Mouse (Mus musculus) neural tube, embryonic 15.5 days (tissue): ENCODE measurements around the gene Ppl. TPM values are rescaled to one million over a fixed set of nuclear protein-coding genes. Genes with fewer than 3 reads are reported as not detected.
A peak's percentile ranks its signal among the peaks of the same experiment; 100 is the strongest.

Experiments
- ATAC-seq: fragments of 200-750 bp; cut with Nextera tagmentation; 2 replicates; pipeline ENCODE4 v1.8.0; 2017; ENCODE audit warnings: mild to moderate bottlenecking, moderate TSS enrichment, moderate library complexity; ENCODE audit not compliant: low FRiP score
- H3K27ac ChIP-seq: fragments of 300-500 bp; sonication (generic); replicated peaks from 2 replicates; pipeline ENCODE4 v1.5.1; 2015; ENCODE audit warnings: mild to moderate bottlenecking, inconsistent platforms
- H3K27me3 ChIP-seq: fragments of 300-500 bp; sonication (generic); replicated peaks from 2 replicates; pipeline ENCODE4 v1.6.1; 2015; ENCODE audit warnings: inconsistent platforms
- H3K36me3 ChIP-seq: fragments of 300-500 bp; sonication (generic); 2 replicates; pipeline ENCODE4 v1.6.1; 2015; ENCODE audit warnings: inconsistent platforms
- H3K4me1 ChIP-seq: fragments of 300-500 bp; sonication (generic); 2 replicates; pipeline ENCODE4 v1.6.1; 2015; ENCODE audit warnings: inconsistent platforms
- H3K4me2 ChIP-seq: fragments of 300-500 bp; sonication (generic); 2 replicates; pipeline ENCODE4 v1.6.1; 2015; ENCODE audit warnings: inconsistent platforms, mild to moderate bottlenecking, moderate library complexity
- H3K4me3 ChIP-seq: fragments of 300-500 bp; sonication (generic); replicated peaks from 2 replicates; pipeline ENCODE4 v1.5.1; 2015; ENCODE audit warnings: mild to moderate bottlenecking, inconsistent platforms
- H3K9ac ChIP-seq: fragments of 300-500 bp; sonication (generic); replicated peaks from 2 replicates; pipeline ENCODE4 v1.6.1; 2015; ENCODE audit warnings: mild to moderate bottlenecking, inconsistent platforms
- H3K9me3 ChIP-seq: fragments of 300-500 bp; sonication (generic); replicated peaks from 2 replicates; pipeline ENCODE4 v1.6.1; 2016; ENCODE audit warnings: inconsistent platforms
- WGBS: fragments of 180-500 bp; shearing (Covaris S2); methylation state at CpG from one replicate; pipeline ENCODE4 v1.1.7; 2015; ENCODE audit warnings: mixed read lengths; 5-methylcytosine and 5-hydroxymethylcytosine counted together
- polyA plus RNA-seq: library from polyadenylated mRNA; unstranded; fragments of >200 nt; fragmentation: Nextera tagmentation; extraction: Ambion mirVana; gene quantifications from 2 replicates; pipeline ENCODE4 v1.2.1, GENCODE M21; 2015

Ppl gene
- polyA plus RNA-seq, 1 experiment from 2014 or later, result 0.35 TPM

DNA sequence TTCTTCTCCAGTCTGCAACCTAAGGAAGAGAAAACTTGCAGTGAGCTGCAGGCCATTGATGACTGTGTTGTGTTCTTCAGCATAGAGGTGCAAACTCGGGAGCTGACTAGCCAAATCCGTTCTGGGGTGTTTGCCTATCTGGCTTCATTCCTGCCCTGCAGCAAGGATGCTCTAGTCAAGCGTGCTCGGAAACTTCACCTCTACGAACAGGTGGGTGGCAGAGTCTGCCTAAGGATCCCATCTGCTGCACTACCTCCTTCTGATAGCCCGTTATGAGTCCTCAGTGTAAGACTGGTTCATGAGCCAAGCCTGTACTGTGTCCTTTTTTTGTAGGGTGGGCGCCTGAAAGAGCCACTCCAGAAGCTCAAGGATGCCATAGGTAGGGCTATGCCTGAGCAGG, 60.2 kb downstream of the Ppl start:
- H3K4me1 ChIP-seq, result no peaks in the 10 kb centered on the region
- no peak overlapping the region for H3K27ac ChIP-seq
- H3K27me3 ChIP-seq, result no peaks in the 10 kb centered on the region
- H3K4me3 ChIP-seq, result no peak overlapping the region
- H3K4me2 ChIP-seq, result no peak overlapping the region
- 93% methylated on average over 7 of the region's 7 CpGs for WGBS
- ATAC-seq, result no peak
- peaks cover 81% of the 10 kb centered on the region for H3K36me3 ChIP-seq
- H3K9me3 ChIP-seq, result no peaks in the 10 kb centered on the region
- H3K9ac ChIP-seq, result no peak overlapping the region

DNA sequence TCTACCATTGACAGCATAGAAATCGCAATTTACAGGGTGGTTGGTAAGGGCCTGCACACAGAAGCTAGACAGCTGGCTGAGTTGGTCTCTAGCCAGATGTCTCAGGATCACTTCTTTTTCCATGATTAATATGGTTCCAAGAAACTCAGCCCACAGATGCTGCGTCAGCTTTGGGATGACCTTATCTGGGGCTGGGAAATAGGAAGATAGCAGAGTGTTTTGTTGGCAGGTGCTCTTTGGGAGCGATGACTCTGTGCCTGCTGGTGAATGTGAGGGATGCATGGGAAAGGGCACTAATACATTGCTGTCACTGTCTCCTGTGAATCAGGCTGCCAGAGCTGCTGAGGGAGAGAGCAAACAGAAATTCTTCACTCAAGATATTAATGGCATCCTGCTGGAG, 61.9 kb downstream of the Ppl start:
- Histone ChIP-seq H3K4me2 (no peak overlapping the region), H3K27me3 (no peaks in the 10 kb centered on the region), H3K27ac (no peak overlapping the region), H3K4me3 (no peak overlapping the region), H3K9ac (no peak overlapping the region), H3K4me1 (no peaks in the 10 kb centered on the region), H3K36me3 (peaks cover 71% of the 10 kb centered on the region), H3K9me3 (no peaks in the 10 kb centered on the region)
- ATAC-seq, result no peak
- 89% methylated on average over 3 of the region's 3 CpGs for WGBS

DNA sequence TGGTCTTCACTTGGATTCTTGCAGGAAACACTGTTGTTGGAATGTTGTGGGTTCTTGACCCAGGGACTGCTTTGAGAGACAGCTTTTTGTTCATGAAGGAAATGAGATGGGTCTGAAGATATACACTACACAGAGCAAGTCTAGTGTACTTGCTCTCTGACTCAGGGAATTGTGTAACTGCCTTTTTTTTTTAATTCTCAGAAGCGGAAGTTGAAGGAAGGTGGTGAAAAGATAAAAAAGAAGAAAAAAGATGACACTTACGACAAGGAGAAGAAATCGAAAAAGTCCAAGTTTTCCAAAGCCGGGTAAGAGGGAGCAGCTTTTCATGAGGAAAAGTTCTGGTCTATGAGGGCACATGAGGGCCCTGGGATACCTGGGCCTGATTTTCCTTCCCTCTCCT, 68.7 kb downstream of the Ppl start:
- no peaks in the 10 kb centered on the region for H3K9me3 ChIP-seq
- WGBS, result 96% methylated on average over 4 of the region's 4 CpGs
- H3K4me3 ChIP-seq, result no peak overlapping the region
- H3K36me3 ChIP-seq, result peaks cover 58% of the 10 kb centered on the region
- H3K9ac ChIP-seq, result no peak overlapping the region
- ATAC-seq, result no peak
- H3K4me2 ChIP-seq, result no peak overlapping the region
- no peak overlapping the region for H3K27ac ChIP-seq
- H3K4me1 ChIP-seq, result no peaks in the 10 kb centered on the region
- H3K27me3 ChIP-seq, result no peaks in the 10 kb centered on the region

DNA sequence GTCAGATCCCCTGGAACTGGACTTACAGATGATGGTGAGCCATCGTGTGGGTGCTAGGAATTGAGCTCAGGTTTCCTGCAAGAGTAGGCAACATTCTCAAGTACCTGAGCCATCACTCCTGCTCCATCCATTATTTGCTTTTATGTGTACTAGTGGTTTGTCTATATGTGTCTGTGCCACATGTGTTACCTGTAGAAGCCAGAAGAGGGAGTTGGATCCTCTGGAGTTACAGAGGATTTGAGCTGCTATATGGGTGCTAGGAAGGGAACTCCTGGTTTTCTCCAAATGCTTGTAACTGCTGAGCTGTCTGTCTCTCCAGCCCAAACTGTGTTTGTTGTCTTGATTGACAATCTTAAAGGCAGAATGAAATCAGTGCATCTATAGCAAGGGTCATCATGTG, 74.1 kb downstream of the Ppl start:
- H3K27ac ChIP-seq, result no peak overlapping the region
- no peaks in the 10 kb centered on the region for H3K9me3 ChIP-seq
- H3K4me1 ChIP-seq, result 0 out of 2 replicates have a peak, but pooled peaks cover 4% of the 10 kb centered on the region
- no peak overlapping the region for H3K4me2 ChIP-seq
- H3K27me3 ChIP-seq, result no peaks in the 10 kb centered on the region
- H3K36me3 ChIP-seq, result peaks cover 47% of the 10 kb centered on the region
- ATAC-seq, result no peak
- WGBS, result 95% methylated on average over 1 of the region's 1 CpGs
- H3K9ac ChIP-seq, result no peak overlapping the region
- no peak overlapping the region for H3K4me3 ChIP-seq

DNA sequence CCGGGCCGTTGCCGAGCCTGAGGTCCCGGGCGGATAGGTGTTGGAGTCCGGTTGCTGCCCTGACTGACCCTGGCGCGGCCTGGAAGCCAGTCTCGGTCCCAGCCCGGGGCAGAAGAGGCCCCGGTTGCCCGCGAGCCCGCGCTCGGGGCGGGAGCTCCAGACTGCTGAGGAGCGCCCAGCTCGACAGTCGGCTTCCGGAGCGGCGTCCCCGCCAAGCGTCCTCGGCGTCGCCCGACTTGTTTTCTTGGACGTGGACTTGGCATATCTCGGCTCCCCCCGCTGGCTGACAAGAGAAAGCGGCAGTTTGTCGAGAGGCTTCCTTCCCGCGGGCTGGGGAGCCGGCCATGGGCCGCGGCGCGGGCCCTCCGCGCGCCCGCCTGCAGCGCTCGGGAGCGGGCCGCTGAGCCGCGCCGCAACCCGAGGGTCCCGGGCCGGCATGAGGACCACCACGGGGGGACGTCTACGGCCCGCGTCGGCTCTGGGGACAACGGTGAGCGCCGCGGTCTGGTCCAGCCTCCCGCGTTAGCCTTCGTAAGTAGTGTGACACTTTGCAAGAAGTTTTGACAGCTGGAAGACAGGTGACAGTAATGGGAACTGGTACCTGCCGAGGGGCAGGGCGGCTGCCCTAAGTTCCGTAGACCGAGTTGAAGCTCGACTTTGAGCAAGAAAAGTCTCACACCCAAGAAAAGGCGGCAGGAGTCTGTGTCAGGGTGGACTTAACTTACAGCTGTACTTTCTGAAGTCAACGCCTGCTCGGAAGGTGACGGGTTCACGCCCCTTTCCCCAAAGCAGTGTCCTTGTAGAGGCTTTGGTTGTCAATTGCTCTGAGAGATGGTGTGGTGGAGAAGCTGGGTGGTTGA, 81.7 kb downstream of the Ppl start:
- peak overlapping the region; percentile 94 for H3K4me2 ChIP-seq
- H3K27ac ChIP-seq, result peak overlapping the region; percentile 97
- no peaks in the 10 kb centered on the region for H3K27me3 ChIP-seq
- H3K4me3 ChIP-seq, result peak overlapping the region; percentile 98
- peaks cover 28% of the 10 kb centered on the region for H3K36me3 ChIP-seq
- peaks cover 42% of the 10 kb centered on the region for H3K4me1 ChIP-seq
- H3K9ac ChIP-seq, result peak overlapping the region; percentile 88
- no peaks in the 10 kb centered on the region for H3K9me3 ChIP-seq
- WGBS, result under 1% methylated on average over 72 of the region's 78 CpGs
- peak; percentile 70 for ATAC-seq

DNA sequence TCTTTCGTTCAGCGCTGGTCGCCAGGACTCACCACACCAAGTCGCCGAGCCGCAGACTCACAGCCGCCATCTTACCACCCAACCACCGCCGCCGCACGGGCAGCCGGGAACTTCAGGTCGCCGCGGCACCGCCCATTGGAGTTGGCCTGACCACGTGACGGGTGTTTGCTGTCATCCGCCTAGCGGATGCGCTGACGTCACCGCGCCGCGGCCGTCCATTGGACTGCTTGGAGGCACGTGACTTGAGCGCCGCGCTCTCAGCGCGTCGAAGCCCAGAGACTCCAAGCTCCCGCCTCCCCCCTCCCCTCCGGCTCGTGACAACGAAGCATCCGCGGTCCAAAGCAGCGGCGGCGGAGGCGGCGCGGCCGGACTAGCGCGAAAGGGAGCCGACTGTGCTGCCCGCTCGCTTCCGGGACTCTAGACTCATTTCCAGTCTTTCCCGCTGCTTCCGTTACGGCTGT, 82.4 kb downstream of the Ppl start, which contains the start of the genes Glyr1 and Ubn1:
Glyr1 (minus strand) TSS at position 90 of the 461 bp plus-strand sequence.
Ubn1 (plus strand) TSS at position 284 of the 461 bp plus-strand sequence.
- H3K4me1 ChIP-seq, result peaks cover 42% of the 10 kb centered on the region
- peak within 1 kb of the TSS; percentile 94 for H3K4me2 ChIP-seq
- under 1% methylated on average over 49 of the region's 56 CpGs for WGBS
- peak; percentile 100 for ATAC-seq
- H3K9ac ChIP-seq, result peak within 1 kb of the TSS; percentile 91
- peak within 1 kb of the TSS; percentile 98 for H3K4me3 ChIP-seq
- peak within 1 kb of the TSS; percentile 97 for H3K27ac ChIP-seq
- H3K9me3 ChIP-seq, result no peaks in the 10 kb centered on the region
- H3K36me3 ChIP-seq, result peaks cover 29% of the 10 kb centered on the region
- no peaks in the 10 kb centered on the region for H3K27me3 ChIP-seq

DNA sequence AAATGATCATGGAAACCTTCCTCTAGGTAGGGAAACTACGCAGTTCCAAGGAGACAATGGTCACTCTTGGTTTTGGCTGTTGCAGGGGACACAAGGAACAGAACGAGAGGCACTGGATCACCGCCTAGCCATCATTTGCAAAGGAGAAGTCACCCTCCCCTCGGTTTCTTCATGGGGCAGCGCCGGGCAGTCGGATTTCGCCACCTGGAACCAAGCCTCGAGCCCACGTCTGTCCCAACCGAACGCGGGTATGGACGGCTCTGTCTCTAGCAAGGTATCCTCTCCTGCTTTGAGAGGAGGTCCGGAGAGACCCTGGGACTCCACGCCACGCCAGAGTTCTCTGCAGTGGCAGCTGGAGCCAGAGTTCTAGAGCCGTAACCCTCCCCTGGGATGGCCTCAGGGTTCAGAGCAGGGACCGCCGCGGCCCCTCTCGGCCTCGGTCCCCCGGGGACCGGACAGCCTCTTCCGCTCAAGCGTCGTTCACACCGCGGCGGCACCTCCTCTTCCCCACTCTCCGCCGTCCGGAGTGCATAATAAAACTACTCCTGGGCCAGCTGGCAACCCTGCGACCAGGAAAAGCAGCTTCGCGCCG, 82.9 kb downstream of the Ppl start:
- WGBS, result under 1% methylated on average over 38 of the region's 38 CpGs
- Histone ChIP-seq H3K36me3 (peaks cover 33% of the 10 kb centered on the region), H3K4me2 (peak overlapping the region; percentile 91)

DNA sequence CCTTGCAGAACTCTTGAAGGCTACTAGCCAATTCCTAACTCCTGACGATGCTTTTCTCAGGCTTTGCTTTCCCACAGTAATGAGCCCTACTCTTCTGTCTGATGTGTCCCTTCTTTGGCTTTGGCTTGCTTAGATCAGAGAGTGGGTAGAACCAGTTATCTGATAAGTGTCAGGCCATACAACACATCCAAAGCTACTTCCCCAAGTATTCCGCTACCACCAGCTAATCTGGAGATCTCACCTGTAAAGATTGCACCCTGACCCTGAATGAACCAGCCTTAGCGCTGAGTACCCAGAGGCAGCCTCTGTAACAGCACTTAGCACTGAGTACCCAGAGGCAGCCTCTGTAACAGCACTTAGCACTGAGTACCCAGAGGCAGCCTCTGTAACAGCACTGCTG, 86.9 kb downstream of the Ppl start:
- H3K9me3 ChIP-seq, result no peaks in the 10 kb centered on the region
- no peak for ATAC-seq
- H3K4me1 ChIP-seq, result peaks cover 20% of the 10 kb centered on the region
- 98% methylated on average over 3 of the region's 3 CpGs for WGBS
- H3K9ac ChIP-seq, result no peak overlapping the region
- no peaks in the 10 kb centered on the region for H3K27me3 ChIP-seq
- H3K4me3 ChIP-seq, result no peak overlapping the region
- H3K4me2 ChIP-seq, result no peak overlapping the region
- peaks cover 67% of the 10 kb centered on the region for H3K36me3 ChIP-seq
- H3K27ac ChIP-seq, result no peak overlapping the region

More for the DNA sequence above, 82.9 kb downstream of the Ppl start:
- Histone ChIP-seq H3K4me3 (peak overlapping the region; percentile 98), H3K9me3 (no peaks in the 10 kb centered on the region), H3K4me1 (peaks cover 42% of the 10 kb centered on the region), H3K27ac (peak overlapping the region; percentile 97), H3K27me3 (no peaks in the 10 kb centered on the region), H3K9ac (peak overlapping the region; percentile 91)
- ATAC-seq, result peak; percentile 49

DNA sequence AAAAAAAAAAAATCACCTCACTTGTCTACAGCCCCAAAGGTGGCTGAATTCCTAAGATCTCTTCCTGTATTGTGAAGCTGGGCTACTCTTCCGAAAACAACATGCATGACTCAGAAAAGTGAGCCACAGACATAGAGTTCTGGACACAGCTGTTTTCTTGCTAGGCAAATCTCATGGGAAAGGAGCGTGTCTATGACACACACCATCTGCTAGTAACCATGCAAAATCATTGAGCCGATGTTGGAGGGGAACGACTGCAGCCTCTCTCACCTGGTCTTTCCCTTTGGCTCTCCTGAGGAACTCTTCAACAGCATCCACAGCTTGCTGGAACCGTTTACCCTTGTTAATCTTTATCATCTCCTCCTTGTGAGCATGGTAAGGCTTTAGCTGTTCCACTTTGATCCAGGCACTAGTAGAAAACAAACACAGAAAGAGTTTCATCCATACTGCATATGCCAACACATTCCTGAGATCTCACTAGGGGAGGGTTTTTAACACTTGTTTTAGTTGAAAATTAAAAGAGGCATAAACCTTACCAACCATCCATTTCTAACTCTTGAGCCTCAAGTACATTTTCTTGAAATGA, 95.5 kb downstream of the Ppl start:
- Histone ChIP-seq H3K9ac (no peak overlapping the region), H3K9me3 (no peaks in the 10 kb centered on the region), H3K36me3 (peaks cover 93% of the 10 kb centered on the region), H3K4me1 (no peaks in the 10 kb centered on the region), H3K4me3 (no peak overlapping the region), H3K27ac (no peak overlapping the region), H3K4me2 (no peak overlapping the region), H3K27me3 (no peaks in the 10 kb centered on the region)
- ATAC-seq, result no peak
- WGBS, result 76% methylated on average over 5 of the region's 5 CpGs
